Mouse (Mus musculus) erythroblast, embryonic 14.5 days (primary cell): ENCODE data around the gene Epn1. TPM values are rescaled to one million over a fixed set of nuclear protein-coding genes. Genes with fewer than 3 reads are reported as not detected.

Source experiments
- H3K27me3 ChIP-seq: 2 replicates; pipeline ENCODE4 v1.6.1; 2012; ENCODE audit warnings: inconsistent platforms; ENCODE audit not compliant: control insufficient read depth
- H3K36me3 ChIP-seq: 2 replicates; pipeline ENCODE4 v1.6.1; 2012; ENCODE audit warnings: mild to moderate bottlenecking, inconsistent platforms; ENCODE audit not compliant: control insufficient read depth
- H3K4me1 ChIP-seq: 2 replicates; pipeline ENCODE4 v1.6.1; 2012; ENCODE audit warnings: inconsistent platforms; ENCODE audit not compliant: control insufficient read depth
- H3K4me3 ChIP-seq: replicated peaks from 2 replicates; pipeline ENCODE3; 2012; ENCODE audit warnings: moderate library complexity, mild to moderate bottlenecking, inconsistent platforms
- H3K9me3 ChIP-seq: 2 replicates; pipeline ENCODE4 v1.6.1; 2012; ENCODE audit warnings: low read length, inconsistent platforms, mixed read lengths; ENCODE audit not compliant: control insufficient read depth
- GATA1 ChIP-seq: IDR thresholded peaks from 2 replicates; pipeline ENCODE4 v1.6.1; 2012; ENCODE audit warnings: low read length, inconsistent platforms, mixed read lengths
- TAL1 ChIP-seq: IDR thresholded peaks from 3 replicates; pipeline ENCODE4 v1.6.1; 2012; ENCODE audit warnings: low read length, inconsistent platforms, mixed read lengths
- polyA plus RNA-seq: library from polyadenylated mRNA; stranded (reverse); fragments of >175 nt; gene quantifications from 2 replicates; pipeline ENCODE4 v1.2.3, GENCODE M21; 2012

The Epn1 gene
- 227 and 231 TPM in 2 replicates for polyA plus RNA-seq

DNA sequence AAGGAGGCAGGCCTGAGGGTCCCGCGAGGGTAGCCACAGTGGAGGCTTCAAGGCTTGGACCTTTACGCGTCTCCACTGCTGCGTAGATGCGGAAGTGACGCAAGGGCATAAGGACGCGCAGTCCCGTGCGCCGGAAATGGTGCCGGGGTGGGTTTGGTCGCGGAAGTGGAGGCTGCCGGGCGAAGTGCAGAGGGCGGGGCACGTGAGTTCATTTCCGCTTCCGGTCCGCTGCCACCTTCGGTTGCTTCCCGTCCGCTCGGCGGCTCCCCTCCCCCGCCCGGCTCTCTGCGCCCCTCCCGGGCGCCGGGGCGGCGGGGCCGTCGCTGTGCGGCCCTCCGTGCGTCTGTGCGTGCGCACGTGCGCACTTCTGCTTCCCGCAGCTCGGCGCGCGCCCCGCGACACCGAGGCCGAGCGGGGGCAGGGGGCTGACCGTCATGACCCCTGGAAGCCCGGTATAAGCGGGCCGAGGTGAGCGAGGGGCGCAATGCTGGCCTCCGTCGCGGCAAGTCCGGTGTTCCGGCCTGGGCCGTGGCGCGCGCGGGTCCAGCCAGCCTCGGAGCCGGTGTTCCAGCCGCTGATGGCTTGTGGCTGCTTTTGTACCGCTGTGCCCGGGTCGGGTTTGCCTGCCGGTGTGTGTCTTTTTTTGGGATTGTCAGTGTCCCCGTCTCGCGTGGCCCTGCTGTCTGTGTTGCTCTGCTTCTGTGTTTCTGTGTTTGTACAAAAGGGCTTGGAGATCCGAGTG lies at the start of gene Epn1:
Gene Epn1 (plus strand): TSS at position 226 of the 742 bp plus-strand sequence.
- TF ChIP-seq TAL1: no peak
- no peak for TF ChIP-seq GATA1
- peak within 1 kb of the TSS; percentile 100 for H3K4me3 ChIP-seq
- no peaks in the 10 kb centered on the region for H3K27me3 ChIP-seq
- H3K36me3 ChIP-seq: peaks cover 78% of the 10 kb centered on the region
- no peaks in the 10 kb centered on the region for H3K9me3 ChIP-seq
- peaks cover 74% of the 10 kb centered on the region for H3K4me1 ChIP-seq

DNA sequence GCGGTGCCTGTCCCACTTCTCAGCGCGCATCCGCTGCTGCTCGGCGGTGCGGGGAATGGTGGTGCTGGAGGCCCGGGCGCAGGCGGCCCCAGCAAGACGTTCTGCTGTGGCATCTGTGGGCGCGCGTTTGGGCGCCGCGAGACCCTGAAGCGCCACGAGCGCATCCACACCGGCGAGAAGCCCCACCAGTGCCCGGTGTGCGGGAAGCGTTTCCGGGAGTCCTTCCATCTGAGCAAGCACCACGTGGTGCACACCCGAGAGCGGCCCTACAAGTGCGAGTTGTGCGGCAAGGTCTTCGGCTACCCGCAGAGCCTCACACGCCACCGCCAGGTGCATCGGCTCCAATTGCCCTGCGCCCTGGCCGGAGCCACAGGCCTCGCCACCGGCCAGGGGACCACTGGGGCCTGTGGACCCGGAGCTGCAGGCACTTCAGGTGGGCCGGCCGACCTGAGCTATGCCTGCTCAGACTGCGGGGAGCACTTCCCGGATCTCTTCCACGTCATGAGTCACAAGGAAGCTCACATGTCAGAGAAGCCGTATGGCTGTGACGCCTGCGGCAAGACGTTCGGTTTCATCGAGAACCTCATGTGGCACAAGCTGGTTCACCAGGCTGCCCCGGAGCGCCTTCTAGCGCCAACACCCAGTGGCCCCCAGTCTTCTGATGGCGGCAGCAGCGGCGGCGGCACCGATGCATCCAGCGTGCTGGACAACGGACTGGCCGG lies 49.3 kb upstream of the Epn1 start:
- peaks cover 14% of the 10 kb centered on the region; the same call in 1 of the 2 replicates for H3K27me3 ChIP-seq
- TF ChIP-seq TAL1: no peak
- TF ChIP-seq GATA1: no peak
- peaks cover 37% of the 10 kb centered on the region for H3K9me3 ChIP-seq
- H3K36me3 ChIP-seq: peaks cover 71% of the 10 kb centered on the region
- peaks cover 1% of the 10 kb centered on the region; the same call in 1 of the 2 replicates for H3K4me1 ChIP-seq
- H3K4me3 ChIP-seq: no peak overlapping the region

DNA sequence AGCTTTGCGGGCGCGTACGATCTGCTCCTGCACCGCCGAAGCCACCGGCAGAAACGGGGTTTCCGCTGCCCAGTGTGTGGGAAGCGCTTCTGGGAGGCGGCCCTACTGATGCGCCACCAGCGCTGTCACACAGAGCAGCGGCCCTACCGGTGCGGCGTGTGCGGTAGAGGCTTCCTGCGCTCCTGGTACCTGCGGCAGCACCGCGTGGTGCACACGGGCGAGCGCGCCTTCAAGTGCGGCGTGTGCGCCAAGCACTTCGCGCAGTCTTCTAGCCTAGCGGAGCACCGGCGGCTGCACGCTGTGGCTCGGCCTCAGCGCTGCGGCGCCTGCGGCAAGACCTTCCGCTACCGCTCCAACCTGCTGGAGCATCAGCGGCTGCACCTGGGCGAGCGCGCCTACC lies 48.5 kb upstream of the Epn1 start:
- TF ChIP-seq GATA1: no peak
- TF ChIP-seq TAL1: no peak
- H3K27me3 ChIP-seq: peaks cover 14% of the 10 kb centered on the region; the same call in 1 of the 2 replicates
- H3K4me3 ChIP-seq: no peak overlapping the region
- peaks cover 2% of the 10 kb centered on the region; the same call in 1 of the 2 replicates for H3K4me1 ChIP-seq
- H3K36me3 ChIP-seq: peaks cover 75% of the 10 kb centered on the region
- peaks cover 41% of the 10 kb centered on the region for H3K9me3 ChIP-seq

DNA sequence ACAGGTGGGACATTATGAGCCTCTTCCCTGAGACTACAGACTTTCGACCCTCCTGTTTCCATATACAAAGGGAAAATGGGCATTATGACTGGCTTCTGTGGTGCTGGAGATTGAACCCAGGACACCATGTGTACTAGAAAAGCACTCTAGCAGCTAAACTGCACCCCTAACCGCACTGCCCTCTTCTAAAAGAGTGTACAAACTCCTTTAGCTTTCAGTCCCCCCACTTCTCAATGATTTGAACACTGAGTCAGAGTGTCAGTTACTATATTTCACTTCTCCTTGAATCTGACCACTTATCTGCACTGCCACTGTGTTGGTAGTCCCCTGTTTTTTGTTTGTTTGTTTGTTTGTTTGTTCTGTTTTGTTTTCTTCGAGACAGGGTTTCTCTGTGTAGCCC lies 46.2 kb upstream of the Epn1 start, which contains the start of gene 4632433K11Rik:
Gene 4632433K11Rik (plus strand): TSS at position 301 of the 400 bp plus-strand sequence.
- TF ChIP-seq TAL1: no peak
- H3K9me3 ChIP-seq: peaks cover 39% of the 10 kb centered on the region
- H3K36me3 ChIP-seq: peaks cover 62% of the 10 kb centered on the region
- H3K4me1 ChIP-seq: peaks cover 19% of the 10 kb centered on the region
- no peak within 1 kb of the TSS for H3K4me3 ChIP-seq
- peaks cover 14% of the 10 kb centered on the region; the same call in 1 of the 2 replicates for H3K27me3 ChIP-seq

DNA sequence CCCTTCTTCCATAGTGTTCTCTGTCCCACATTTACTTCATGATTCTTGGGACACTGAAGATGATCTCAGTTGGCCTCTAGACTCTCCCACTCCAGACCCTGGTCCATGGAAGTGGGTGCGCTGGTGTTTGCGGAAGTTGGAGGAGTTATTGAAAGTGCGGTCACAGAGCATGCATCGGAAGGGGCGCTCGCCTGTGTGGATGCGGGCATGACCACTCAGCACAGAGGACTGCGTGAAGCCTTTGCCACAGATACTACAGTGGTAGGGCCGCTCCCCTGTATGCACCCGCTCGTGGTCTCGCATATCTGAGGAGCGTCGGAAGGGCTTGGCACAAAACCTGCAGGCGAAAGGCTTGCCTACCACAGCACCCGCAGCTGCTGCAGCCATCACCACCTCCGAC lies 44.4 kb upstream of the Epn1 start:
- no peak for TF ChIP-seq TAL1
- no peak for TF ChIP-seq GATA1
- Histone ChIP-seq H3K4me3 (no peak overlapping the region), H3K9me3 (peaks cover 22% of the 10 kb centered on the region), H3K4me1 (peaks cover 27% of the 10 kb centered on the region), H3K27me3 (peaks cover 2% of the 10 kb centered on the region; the same call in 1 of the 2 replicates), H3K36me3 (peaks cover 44% of the 10 kb centered on the region)

DNA sequence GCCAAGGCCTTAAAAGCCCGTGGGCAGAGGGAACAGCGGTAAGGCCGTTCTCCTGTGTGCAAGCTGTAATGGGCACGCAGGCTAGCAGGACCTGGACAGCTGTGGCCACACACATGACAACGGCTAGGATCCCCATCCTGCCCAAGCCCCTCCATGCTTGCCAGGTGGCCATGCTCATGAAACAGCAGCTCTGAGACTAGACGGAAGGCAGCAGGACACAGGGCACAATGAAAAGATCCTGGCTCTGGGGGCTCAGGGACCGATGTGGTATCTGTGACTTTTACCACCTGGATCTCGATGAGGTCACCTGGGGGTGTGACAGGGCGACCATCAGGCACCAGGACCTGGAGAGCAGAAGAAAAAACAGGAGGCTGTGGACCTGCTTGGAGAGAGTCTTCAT lies 43.9 kb upstream of the Epn1 start:
- H3K4me3 ChIP-seq: no peak overlapping the region
- H3K36me3 ChIP-seq: peaks cover 39% of the 10 kb centered on the region
- H3K4me1 ChIP-seq: peaks cover 27% of the 10 kb centered on the region
- peaks cover 17% of the 10 kb centered on the region for H3K9me3 ChIP-seq
- no peaks in the 10 kb centered on the region; the same call in 1 of the 2 replicates for H3K27me3 ChIP-seq
- no peak for TF ChIP-seq TAL1
- TF ChIP-seq GATA1: no peak

DNA sequence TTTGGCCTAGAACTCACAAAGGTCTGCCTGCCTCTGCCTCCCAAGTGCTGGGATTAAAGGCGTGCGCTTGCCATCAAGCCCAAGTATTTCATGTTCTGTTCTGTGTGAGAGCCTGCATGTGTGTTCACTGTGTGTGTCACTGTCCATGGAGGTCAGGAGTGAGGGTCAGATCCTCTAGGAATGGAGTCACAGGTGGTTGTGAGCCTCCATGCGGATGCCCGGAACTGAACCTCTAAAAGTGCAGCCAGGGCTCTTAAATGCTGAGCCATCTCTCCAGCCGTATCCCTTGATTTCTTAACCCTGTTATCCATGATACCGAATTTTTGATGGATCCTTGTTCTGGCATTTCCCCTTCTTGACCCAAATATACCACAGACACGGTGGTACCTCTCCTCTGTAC lies 43.0 kb upstream of the Epn1 start:
- TF ChIP-seq TAL1 (no peak), GATA1 (no peak)
- peaks cover 30% of the 10 kb centered on the region for H3K36me3 ChIP-seq

DNA sequence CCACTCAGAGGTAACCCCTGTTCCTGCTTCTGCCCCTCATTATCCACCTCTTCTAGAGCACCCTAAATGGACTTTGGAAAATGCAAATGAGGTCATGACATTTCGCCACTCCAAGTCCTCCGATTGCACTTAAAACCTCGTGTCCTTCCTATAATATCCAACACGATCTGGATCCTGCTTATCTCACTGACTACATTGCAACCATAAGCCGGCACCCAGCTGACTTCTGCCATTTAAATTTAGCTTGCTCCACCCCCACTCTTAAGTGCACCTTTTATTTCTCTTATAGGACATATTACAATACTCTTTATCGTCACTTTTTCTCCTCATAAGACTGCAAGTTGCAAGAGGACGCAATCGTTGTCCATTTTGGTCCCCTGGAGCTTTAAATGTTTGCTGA lies 42.6 kb upstream of the Epn1 start:
- Histone ChIP-seq H3K9me3 (peaks cover 5% of the 10 kb centered on the region; the same call in 1 of the 2 replicates), H3K4me3 (peak overlapping the region; percentile 88), H3K27me3 (no peaks in the 10 kb centered on the region), H3K36me3 (peaks cover 26% of the 10 kb centered on the region), H3K4me1 (peaks cover 27% of the 10 kb centered on the region)
- TF ChIP-seq TAL1 (no peak), GATA1 (no peak)

More for the DNA sequence above, 43.0 kb upstream of the Epn1 start:
- peaks cover 8% of the 10 kb centered on the region for H3K9me3 ChIP-seq
- H3K4me3 ChIP-seq: no peak overlapping the region
- H3K4me1 ChIP-seq: peaks cover 27% of the 10 kb centered on the region
- no peaks in the 10 kb centered on the region for H3K27me3 ChIP-seq

DNA sequence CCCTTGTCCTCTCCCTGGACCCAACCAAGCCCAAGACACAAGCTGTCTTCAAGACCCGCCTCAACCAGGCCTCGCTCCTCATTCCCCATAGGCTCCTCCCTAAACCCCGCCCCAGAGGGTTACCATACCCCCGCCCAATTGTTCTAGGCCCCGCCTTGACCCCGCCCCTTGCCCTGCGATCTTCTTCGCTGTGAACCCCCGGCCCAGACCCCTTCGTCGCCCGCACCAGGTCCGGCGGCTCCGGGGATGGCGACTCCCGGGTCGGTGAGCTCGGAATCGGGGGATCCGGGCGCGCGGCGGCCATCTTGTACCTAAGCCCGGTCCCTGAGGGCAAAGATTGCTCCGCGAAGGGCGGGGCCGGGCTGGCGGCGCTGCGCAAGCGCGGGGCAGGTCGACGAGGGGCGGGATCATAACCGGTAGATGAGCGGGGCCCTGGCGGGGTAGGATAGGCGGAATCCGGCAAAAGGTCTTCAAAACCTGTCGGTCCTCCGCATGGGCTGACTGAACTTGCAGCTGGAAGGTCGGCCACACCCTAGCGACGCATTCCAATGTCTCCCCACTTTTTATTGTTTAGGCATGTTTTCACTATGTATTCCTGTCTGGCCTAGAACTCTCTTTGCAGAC lies 41.8 kb upstream of the Epn1 start, which contains the start of gene Zfp784:
Gene Zfp784 (minus strand): TSS at position 338 of the 624 bp plus-strand sequence.
- peaks cover 19% of the 10 kb centered on the region for H3K36me3 ChIP-seq
- H3K27me3 ChIP-seq: no peaks in the 10 kb centered on the region
- peaks cover 27% of the 10 kb centered on the region for H3K4me1 ChIP-seq
- H3K9me3 ChIP-seq: peaks cover 5% of the 10 kb centered on the region; the same call in 1 of the 2 replicates
- TF ChIP-seq TAL1 (no peak), GATA1 (no peak)
- peak within 1 kb of the TSS; percentile 88 for H3K4me3 ChIP-seq
